Mouse (Mus musculus) erythroblast, embryonic 14.5 days (primary cell): ENCODE data around the gene Pik3r2.

ENCODE experiments used
- GATA1 ChIP-seq: IDR thresholded peaks from 2 replicates; pipeline ENCODE4 v1.6.1; 2012; ENCODE audit warnings: low read length, inconsistent platforms, mixed read lengths
- TAL1 ChIP-seq: IDR thresholded peaks from 3 replicates; pipeline ENCODE4 v1.6.1; 2012; ENCODE audit warnings: low read length, inconsistent platforms, mixed read lengths

DNA sequence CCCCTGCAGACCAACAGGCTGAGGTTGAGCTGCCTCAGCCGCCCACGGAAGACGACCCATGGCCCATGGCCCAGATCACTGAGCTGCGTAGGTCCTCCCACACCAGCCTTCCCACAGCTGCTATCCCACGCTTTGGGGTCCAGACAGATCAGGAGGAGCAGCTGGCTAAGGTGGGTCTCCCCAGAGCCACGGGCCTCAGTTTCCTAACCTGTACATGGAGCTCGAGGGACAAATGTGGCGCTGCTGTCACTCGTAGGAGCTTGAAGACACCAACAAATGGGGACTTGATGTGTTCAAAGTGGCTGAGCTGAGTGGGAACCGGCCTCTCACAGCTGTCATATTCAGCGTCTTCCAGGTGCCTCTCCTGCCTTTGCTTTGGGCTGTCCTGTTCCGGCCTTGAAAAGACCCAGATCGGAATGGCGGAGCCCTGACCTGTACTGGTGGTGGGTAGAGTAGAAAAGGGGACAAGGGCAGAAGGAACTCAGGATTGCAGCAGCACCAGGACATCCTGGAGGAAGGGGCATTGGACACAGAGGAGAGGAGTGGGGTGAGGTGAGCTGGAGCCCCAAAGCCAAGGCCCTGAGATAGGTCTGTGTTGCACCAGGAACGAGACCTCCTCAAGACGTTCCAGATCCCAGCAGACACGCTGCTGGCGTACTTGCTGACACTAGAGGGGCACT lies 29.2 kb downstream of the Pik3r2 start:
- no peak for TF ChIP-seq TAL1
- TF ChIP-seq GATA1: no peak
